Mouse (Mus musculus) ES-E14 (cell line): ENCODE data around the gene Itga3.

Experiments
- HCFC1 ChIP-seq: IDR thresholded peaks from 2 replicates; pipeline ENCODE4 v1.6.1; 2012; ENCODE audit warnings: low read length, inconsistent platforms, borderline replicate concordance; ENCODE audit not compliant: insufficient read depth
- MAFK ChIP-seq: IDR thresholded peaks from 2 replicates; pipeline ENCODE4 v1.6.1; 2014; ENCODE audit warnings: mild to moderate bottlenecking, low read depth, low read length, inconsistent platforms; ENCODE audit not compliant: insufficient read depth

DNA sequence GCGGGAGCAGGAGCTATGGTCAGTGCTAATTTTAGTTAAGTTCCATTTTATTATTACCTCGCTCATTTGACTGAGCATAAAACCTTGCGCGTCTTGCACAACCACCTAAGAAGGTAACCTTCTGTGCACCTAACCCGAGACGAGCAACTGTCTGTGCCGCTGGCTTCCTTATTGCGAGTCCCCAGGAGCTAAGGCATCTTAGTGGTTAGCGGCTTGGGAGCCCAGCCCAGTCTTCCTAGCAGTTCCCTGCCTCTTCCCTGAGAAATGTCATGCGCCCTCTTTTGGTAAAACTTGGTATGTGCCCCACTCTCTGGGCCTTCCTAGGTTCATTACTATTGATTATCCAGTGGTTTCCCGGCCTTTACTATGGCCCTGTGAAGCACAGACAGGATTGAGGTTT, 34.5 kb downstream of the Itga3 start:
- TF ChIP-seq MAFK (no peak), HCFC1 (no peak)
